Comparison of ENCODE assay signal across 8 mouse cellular contexts in genomic region chr10:57531616-57532217, GRCm38 (mm10). TPM values are rescaled to one million over a fixed set of nuclear protein-coding genes. Genes with fewer than 3 reads are reported as not detected.
A peak's percentile ranks its signal among the peaks of the same experiment; 100 is the strongest.
DNase-seq lines count a peak whose midpoint lies in the region; ATAC-seq and TF ChIP-seq lines count a peak whose summit lies in the region.

No protein-coding gene starts in this region.

- peak overlapping the region; percentile 99 for H3K4me3 ChIP-seq in megakaryocyte, embryonic 14.5 days (replicated peaks)
- H3K4me3 ChIP-seq in embryonic facial prominence, embryonic 11.5 days (ENCODE audit: low read depth, low read length), result peak overlapping the region; percentile 83
- H3K4me3 ChIP-seq in intestine, embryonic 16.5 days (ENCODE audit: low read length), result peak overlapping the region; percentile 94
- H3K4me3 ChIP-seq in olfactory bulb, adult 2 months (ENCODE audit: insufficient read depth, low read depth, low read length), result peak overlapping the region; percentile 70

- H3K27ac ChIP-seq in embryonic facial prominence, embryonic 11.5 days (replicated peaks; ENCODE audit: low read depth, low read length), result peak overlapping the region; percentile 75
- H3K27ac ChIP-seq in intestine, embryonic 16.5 days (ENCODE audit: low read length), result peak overlapping the region; percentile 93
- peak overlapping the region; percentile 65 for H3K27ac ChIP-seq in olfactory bulb, adult 2 months (ENCODE audit: insufficient read depth, low read depth, low read length)

- WGBS in embryonic facial prominence, embryonic 11.5 days, result 3% methylated on average over 28 of the region's 28 CpGs
- WGBS in intestine, embryonic 16.5 days, result 2% methylated on average over 28 of the region's 28 CpGs
- WGBS in olfactory bulb, adult 2 months, result under 1% methylated on average over 28 of the region's 28 CpGs

- no peak for TF ChIP-seq POLR2A in olfactory bulb, adult 2 months (IDR thresholded peaks at IDR 0.05; ENCODE audit: insufficient read depth, low read depth, low read length)

- H3K4me1 ChIP-seq in megakaryocyte, embryonic 14.5 days, result peaks cover 38% of the 10 kb centered on the region
- H3K4me1 ChIP-seq in embryonic facial prominence, embryonic 11.5 days (ENCODE audit: control insufficient read depth, insufficient read depth, low read length), result no peaks in the 10 kb centered on the region
- peaks cover 5% of the 10 kb centered on the region; the same call in 1 of the 2 replicates for H3K4me1 ChIP-seq in intestine, embryonic 16.5 days (ENCODE audit: control insufficient read depth, insufficient read depth, low read length)
- H3K4me1 ChIP-seq in olfactory bulb, adult 2 months (ENCODE audit: control insufficient read depth, insufficient read depth, low read length), result no peaks in the 10 kb centered on the region

- DNase-seq in embryonic facial prominence, embryonic 11.5 days (ENCODE audit: low spot score), result no peak
- no peak for DNase-seq in right cerebral cortex, postnatal 14 days
- DNase-seq in right cerebral cortex, postnatal 4 days, result no peak
- no peak for DNase-seq in cerebellum, adult 11 months

- H3K9me3 ChIP-seq in megakaryocyte, embryonic 14.5 days, result peaks cover 3% of the 10 kb centered on the region; the same call in 1 of the 2 replicates
- no peaks in the 10 kb centered on the region for H3K9me3 ChIP-seq in embryonic facial prominence, embryonic 11.5 days (replicated peaks; ENCODE audit: control insufficient read depth, low read length)
- no peaks in the 10 kb centered on the region for H3K9me3 ChIP-seq in intestine, embryonic 16.5 days (ENCODE audit: control insufficient read depth, low read length)

- H3K4me2 ChIP-seq in embryonic facial prominence, embryonic 11.5 days (ENCODE audit: low read depth, low read length), result peak overlapping the region; percentile 59
- H3K4me2 ChIP-seq in intestine, embryonic 16.5 days (ENCODE audit: low read depth, low read length), result peak overlapping the region; percentile 56

- no peak for ATAC-seq in megakaryocyte, adult 5-6 weeks (ENCODE audit: poor library complexity, severe bottlenecking)
- ATAC-seq in embryonic facial prominence, embryonic 11.5 days (replicated peaks; ENCODE audit: insufficient number of reproducible peaks, low FRiP score, low TSS enrichment, low read depth), result no peak
- no peak for ATAC-seq in intestine, embryonic 16.5 days

- no peak for TF ChIP-seq CTCF in olfactory bulb, adult 2 months (IDR thresholded peaks at IDR 0.05; ENCODE audit: insufficient read depth, low read depth, low read length)

- H3K36me3 ChIP-seq in megakaryocyte, embryonic 14.5 days (replicated peaks; ENCODE audit: low read length), result peaks cover 22% of the 10 kb centered on the region
- no peaks in the 10 kb centered on the region for H3K36me3 ChIP-seq in embryonic facial prominence, embryonic 11.5 days (replicated peaks; ENCODE audit: control insufficient read depth, insufficient read depth, low read depth, low read length)
- H3K36me3 ChIP-seq in intestine, embryonic 16.5 days (ENCODE audit: control insufficient read depth, insufficient read depth, low read length), result no peaks in the 10 kb centered on the region

- H3K9ac ChIP-seq in embryonic facial prominence, embryonic 11.5 days (replicated peaks; ENCODE audit: low read length), result peak overlapping the region; percentile 88
- peak overlapping the region; percentile 94 for H3K9ac ChIP-seq in intestine, embryonic 16.5 days (ENCODE audit: low read depth, low read length)

- no peaks in the 10 kb centered on the region for H3K27me3 ChIP-seq in megakaryocyte, embryonic 14.5 days (replicated peaks)
- no peaks in the 10 kb centered on the region for H3K27me3 ChIP-seq in embryonic facial prominence, embryonic 11.5 days (ENCODE audit: control insufficient read depth, insufficient read depth, low read length)
- no peaks in the 10 kb centered on the region for H3K27me3 ChIP-seq in intestine, embryonic 16.5 days (replicated peaks; ENCODE audit: control insufficient read depth, insufficient read depth, low read length)

RNA-seq across cellular contexts. Expression of gene Serinc1, which starts 0.6 kb away (rescaled TPM):
- polyA plus RNA-seq in megakaryocyte, embryonic 14.5 days (2012; ENCODE audit: insufficient read depth, low replicate concordance), result 8.6 TPM in 1 of 2 replicates, not detected in the other
- 113 and 129 TPM in 2 replicates for total RNA-seq in megakaryocyte, adult 5-6 weeks (2015)
- total RNA-seq in megakaryocyte, adult 5-6 weeks (2017), result 102 and 108 TPM in 2 replicates
- polyA plus RNA-seq in embryonic facial prominence, embryonic 11.5 days (2014; fragmentation: Nextera tagmentation; extraction: Ambion mirVana), result 184 and 196 TPM in 2 replicates
- 105 TPM in 2 replicates for polyA plus RNA-seq in intestine, embryonic 16.5 days (2015; fragmentation: Nextera tagmentation; extraction: Ambion mirVana)
- polyA plus RNA-seq in olfactory bulb, adult 2 months (2012; ENCODE audit: insufficient read depth, insufficient read length, low replicate concordance, missing spikeins), result 179 and 1,210 TPM in 2 replicates

RNA-seq across cellular contexts. Expression of gene Hsf2, which starts 45.5 kb away (rescaled TPM):
- polyA plus RNA-seq in megakaryocyte, embryonic 14.5 days (2012; ENCODE audit: insufficient read depth, low replicate concordance), result 0.28 TPM in 1 of 2 replicates, not detected in the other
- total RNA-seq in megakaryocyte, adult 5-6 weeks (2015), result 23.1 and 25.7 TPM in 2 replicates
- 36.6 and 41.8 TPM in 2 replicates for total RNA-seq in megakaryocyte, adult 5-6 weeks (2017)
- 44.3 and 53.0 TPM in 2 replicates for polyA plus RNA-seq in embryonic facial prominence, embryonic 11.5 days (2014; fragmentation: Nextera tagmentation; extraction: Ambion mirVana)
- 12.2 and 13.5 TPM in 2 replicates for polyA plus RNA-seq in intestine, embryonic 16.5 days (2015; fragmentation: Nextera tagmentation; extraction: Ambion mirVana)
- not detected in 2 replicates for polyA plus RNA-seq in olfactory bulb, adult 2 months (2012; ENCODE audit: insufficient read depth, insufficient read length, low replicate concordance, missing spikeins)

Comparison
In these comparisons a context has a peak if more than half of its experiments do, and no peak if none do; other contexts are left out.
1. RNA of gene Serinc1, which starts 0.6 kb away (polyA plus RNA-seq): 184 to 196 TPM in embryonic facial prominence, embryonic 11.5 days, 179 to 1,210 TPM in olfactory bulb, adult 2 months and 105 TPM in intestine, embryonic 16.5 days; 8.6 TPM in megakaryocyte, embryonic 14.5 days; every median in the first group is over 10 times any median in the second.
2. RNA of gene Hsf2, which starts 45.5 kb away (polyA plus RNA-seq): 44.3 to 53.0 TPM in embryonic facial prominence, embryonic 11.5 days and 12.2 to 13.5 TPM in intestine, embryonic 16.5 days; 0.28 TPM in megakaryocyte, embryonic 14.5 days and not detected in olfactory bulb, adult 2 months; every median in the first group is over 10 times any median in the second.
3. Peak in every context shown above with its lines, with median percentiles within 50 percentile points of each other: H3K4me3 ChIP-seq and H3K27ac ChIP-seq.